Mouse (Mus musculus): ENCODE measurements at regions not wholly inside any gene's neighbourhood (a gene's known extent, or its start where the extent isn't known, plus 50 kb on each side); places are given as distances from the start of the nearest gene placed in this dataset.

DNA sequence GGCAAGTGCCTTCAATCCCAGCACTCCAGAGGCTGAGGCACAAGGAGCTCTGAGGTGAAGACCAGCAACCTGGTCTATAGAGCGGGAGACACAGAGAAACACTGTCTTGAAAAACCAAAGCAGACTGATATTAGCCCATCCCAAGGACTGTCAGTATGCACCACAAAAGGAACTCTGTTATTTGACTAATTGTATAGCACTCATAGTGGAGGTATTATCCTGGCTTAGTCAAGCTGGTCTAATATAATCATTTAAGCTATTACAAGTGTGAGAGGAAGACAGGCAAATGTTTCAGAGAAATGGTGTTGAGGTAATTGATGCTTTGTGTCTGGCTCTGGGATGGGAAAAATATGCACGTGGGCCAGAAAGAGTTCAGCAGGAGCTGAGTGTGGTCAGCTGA, 121.3 kb upstream of the Vegfc start:
- TF ChIP-seq CTCF (IDR thresholded peaks at IDR 0.05; ENCODE audit: low read depth) (no peak), EP300 (IDR thresholded peaks at IDR 0.05; ENCODE audit: low read depth) (no peak)

Data from heart, postnatal 0 days (tissue).